Mouse (Mus musculus) liver (tissue): Measurements from ENCODE around the gene Ets1.

ENCODE experiments used
- DNase-seq: peaks from one replicate; pipeline ENCODE4 v3.0.0-alpha.2; 2020; ENCODE audit warnings: mixed read lengths

The Ets1 gene

GRCm38 (mm10) chr9:32713106-32713505 lies 77.1 kb downstream of the Ets1 start:
- no peak for DNase-seq

GRCm38 (mm10) chr9:32713790-32714189 lies 77.8 kb downstream of the Ets1 start:
- DNase-seq, result no peak

- no peak for DNase-seq
These were observed 78.5 kb downstream of the Ets1 start for GRCm38 (mm10) chr9:32714487-32714886.

- DNase-seq, result no peak
These were observed 79.9 kb downstream of the Ets1 start for GRCm38 (mm10) chr9:32715806-32716466.

GRCm38 (mm10) chr9:32717268-32717920 lies 81.4 kb downstream of the Ets1 start:
- DNase-seq, result no peak

- DNase-seq, result no peak
These were observed 82.2 kb downstream of the Ets1 start for GRCm38 (mm10) chr9:32717931-32718820.

- DNase-seq, result no peak
These were observed 82.8 kb downstream of the Ets1 start for GRCm38 (mm10) chr9:32718868-32719267.

GRCm38 (mm10) chr9:32719941-32720263 lies 83.9 kb downstream of the Ets1 start:
- no peak for DNase-seq

GRCm38 (mm10) chr9:32720264-32721031 lies 84.4 kb downstream of the Ets1 start:
- DNase-seq, result no peak

- DNase-seq, result no peak
These were observed 85.1 kb downstream of the Ets1 start for GRCm38 (mm10) chr9:32721081-32721480.

- no peak for DNase-seq
These were observed 86.2 kb downstream of the Ets1 start for GRCm38 (mm10) chr9:32722205-32722604.

GRCm38 (mm10) chr9:32722969-32723368 lies 86.9 kb downstream of the Ets1 start:
- DNase-seq, result no peak

GRCm38 (mm10) chr9:32724131-32724825 lies 88.3 kb downstream of the Ets1 start:
- no peak for DNase-seq

GRCm38 (mm10) chr9:32725902-32726301 lies 89.9 kb downstream of the Ets1 start:
- DNase-seq, result no peak

GRCm38 (mm10) chr9:32726595-32726994 lies 90.6 kb downstream of the Ets1 start:
- no peak for DNase-seq

- DNase-seq, result no peak
These were observed 91.0 kb downstream of the Ets1 start for GRCm38 (mm10) chr9:32727058-32727457.

- no peak for DNase-seq
These were observed 92.3 kb downstream of the Ets1 start for GRCm38 (mm10) chr9:32728306-32728705.

GRCm38 (mm10) chr9:32728806-32729205 lies 92.8 kb downstream of the Ets1 start:
- DNase-seq, result no peak

GRCm38 (mm10) chr9:32729207-32729606 lies 93.2 kb downstream of the Ets1 start:
- no peak for DNase-seq

- no peak for DNase-seq
These were observed 94.1 kb downstream of the Ets1 start for GRCm38 (mm10) chr9:32730001-32730655.

- no peak for DNase-seq
These were observed 94.9 kb downstream of the Ets1 start for GRCm38 (mm10) chr9:32730656-32731590.
